Mouse (Mus musculus): ENCODE measurements at regions not wholly inside any gene's neighbourhood (a gene's known extent, or its start where the extent isn't known, plus 50 kb on each side); places are given as distances from the start of the nearest gene placed in this dataset.

- Histone ChIP-seq H3K9me3 (replicated peaks; ENCODE audit: control insufficient read depth, low read length) (no peaks in the 10 kb centered on the region), H3K4me3 (ENCODE audit: low read depth, low read length) (no peak overlapping the region), H3K9ac (replicated peaks; ENCODE audit: low read depth, low read length) (no peak overlapping the region), H3K36me3 (replicated peaks; ENCODE audit: control insufficient read depth, insufficient read depth, low read length) (no peaks in the 10 kb centered on the region), H3K27me3 (ENCODE audit: control insufficient read depth, insufficient read depth, low read length) (no peaks in the 10 kb centered on the region), H3K4me2 (ENCODE audit: low read depth, low read length) (no peak overlapping the region), H3K27ac (ENCODE audit: low read depth) (no peak overlapping the region), H3K4me1 (ENCODE audit: control insufficient read depth, insufficient read depth) (no peaks in the 10 kb centered on the region)
- WGBS = 82% methylated on average over 3 of the region's 3 CpGs
- ATAC-seq (ENCODE audit: insufficient read depth, low read depth) (no peak), DNase-seq (ENCODE audit: low spot score) (no peak)
- TF ChIP-seq CTCF (IDR thresholded peaks at IDR 0.05; ENCODE audit: low read depth) (no peak), EP300 (IDR thresholded peaks at IDR 0.05; ENCODE audit: low read depth) (no peak)
These were observed 193.0 kb downstream of the Etv1 start for GRCm38 (mm10) chr12:38972205-38972604.

DNA sequence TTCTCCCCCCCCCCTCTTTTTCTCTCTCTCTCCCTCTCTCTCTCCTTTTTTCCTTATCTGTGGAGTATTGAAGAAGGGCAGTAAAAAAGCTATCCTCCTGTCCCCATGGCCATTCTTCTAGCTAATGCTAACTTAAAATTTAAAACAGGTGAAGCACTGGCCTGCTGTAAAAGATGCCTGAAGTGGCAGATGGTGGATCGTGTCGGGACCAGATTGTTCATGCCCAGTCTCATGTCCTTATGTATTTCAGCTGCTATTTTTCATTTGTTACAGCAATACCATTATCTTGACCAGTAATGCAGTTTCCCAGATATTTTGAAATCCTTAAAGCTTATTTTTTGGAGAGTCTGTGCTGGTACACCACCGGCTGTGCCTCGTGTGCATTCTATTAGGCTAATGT is 196.3 kb downstream of the Etv1 start:
- no peak for DNase-seq (ENCODE audit: low spot score)
- no peak overlapping the region for H3K4me2 ChIP-seq (ENCODE audit: low read depth, low read length)
- TF ChIP-seq CTCF (IDR thresholded peaks at IDR 0.05; ENCODE audit: low read depth) (no peak), EP300 (IDR thresholded peaks at IDR 0.05; ENCODE audit: low read depth) (no peak)
- no peaks in the 10 kb centered on the region for H3K27me3 ChIP-seq (ENCODE audit: control insufficient read depth, insufficient read depth, low read length)
- H3K27ac ChIP-seq (ENCODE audit: low read depth) = no peak overlapping the region
- no peak for ATAC-seq (ENCODE audit: insufficient read depth, low read depth)
- H3K36me3 ChIP-seq (replicated peaks; ENCODE audit: control insufficient read depth, insufficient read depth, low read length) = no peaks in the 10 kb centered on the region
- no peak overlapping the region for H3K9ac ChIP-seq (replicated peaks; ENCODE audit: low read depth, low read length)
- no peaks in the 10 kb centered on the region for H3K4me1 ChIP-seq (ENCODE audit: control insufficient read depth, insufficient read depth)
- H3K4me3 ChIP-seq (ENCODE audit: low read depth, low read length) = no peak overlapping the region
- no peaks in the 10 kb centered on the region for H3K9me3 ChIP-seq (replicated peaks; ENCODE audit: control insufficient read depth, low read length)
- WGBS = 91% methylated on average over 4 of the region's 4 CpGs

GRCm38 (mm10) chr12:38982423-38982822 is 203.2 kb downstream of the Etv1 start:
- H3K36me3 ChIP-seq (replicated peaks; ENCODE audit: control insufficient read depth, insufficient read depth, low read length) = no peaks in the 10 kb centered on the region
- H3K4me2 ChIP-seq (ENCODE audit: low read depth, low read length) = no peak overlapping the region
- no peaks in the 10 kb centered on the region for H3K27me3 ChIP-seq (ENCODE audit: control insufficient read depth, insufficient read depth, low read length)
- no peaks in the 10 kb centered on the region for H3K4me1 ChIP-seq (ENCODE audit: control insufficient read depth, insufficient read depth)
- no peaks in the 10 kb centered on the region for H3K9me3 ChIP-seq (replicated peaks; ENCODE audit: control insufficient read depth, low read length)
- H3K9ac ChIP-seq (replicated peaks; ENCODE audit: low read depth, low read length) = no peak overlapping the region
- DNase-seq (ENCODE audit: low spot score) = no peak
- TF ChIP-seq CTCF (IDR thresholded peaks at IDR 0.05; ENCODE audit: low read depth) = no peak
- no peak for TF ChIP-seq EP300 (IDR thresholded peaks at IDR 0.05; ENCODE audit: low read depth)
- no peak overlapping the region for H3K4me3 ChIP-seq (ENCODE audit: low read depth, low read length)
- H3K27ac ChIP-seq (ENCODE audit: low read depth) = no peak overlapping the region
- no peak for ATAC-seq (ENCODE audit: insufficient read depth, low read depth)

GRCm38 (mm10) chr12:38985909-38986308 is 206.7 kb downstream of the Etv1 start:
- TF ChIP-seq EP300 (IDR thresholded peaks at IDR 0.05; ENCODE audit: low read depth) (no peak), CTCF (IDR thresholded peaks at IDR 0.05; ENCODE audit: low read depth) (no peak)
- DNase-seq (ENCODE audit: low spot score) (no peak), ATAC-seq (ENCODE audit: insufficient read depth, low read depth) (no peak)
- WGBS = 83% methylated on average over 2 of the region's 2 CpGs
- H3K36me3 ChIP-seq (replicated peaks; ENCODE audit: control insufficient read depth, insufficient read depth, low read length) = no peaks in the 10 kb centered on the region
- H3K27ac ChIP-seq (ENCODE audit: low read depth) = no peak overlapping the region
- no peaks in the 10 kb centered on the region for H3K27me3 ChIP-seq (ENCODE audit: control insufficient read depth, insufficient read depth, low read length)
- H3K4me2 ChIP-seq (ENCODE audit: low read depth, low read length) = no peak overlapping the region
- H3K9ac ChIP-seq (replicated peaks; ENCODE audit: low read depth, low read length) = no peak overlapping the region
- no peaks in the 10 kb centered on the region for H3K9me3 ChIP-seq (replicated peaks; ENCODE audit: control insufficient read depth, low read length)
- no peak overlapping the region for H3K4me3 ChIP-seq (ENCODE audit: low read depth, low read length)
- no peaks in the 10 kb centered on the region for H3K4me1 ChIP-seq (ENCODE audit: control insufficient read depth, insufficient read depth)

GRCm38 (mm10) chr12:38986346-38986745 is 207.2 kb downstream of the Etv1 start:
- no peak for TF ChIP-seq EP300 (IDR thresholded peaks at IDR 0.05; ENCODE audit: low read depth)
- TF ChIP-seq CTCF (IDR thresholded peaks at IDR 0.05; ENCODE audit: low read depth) = no peak

DNA sequence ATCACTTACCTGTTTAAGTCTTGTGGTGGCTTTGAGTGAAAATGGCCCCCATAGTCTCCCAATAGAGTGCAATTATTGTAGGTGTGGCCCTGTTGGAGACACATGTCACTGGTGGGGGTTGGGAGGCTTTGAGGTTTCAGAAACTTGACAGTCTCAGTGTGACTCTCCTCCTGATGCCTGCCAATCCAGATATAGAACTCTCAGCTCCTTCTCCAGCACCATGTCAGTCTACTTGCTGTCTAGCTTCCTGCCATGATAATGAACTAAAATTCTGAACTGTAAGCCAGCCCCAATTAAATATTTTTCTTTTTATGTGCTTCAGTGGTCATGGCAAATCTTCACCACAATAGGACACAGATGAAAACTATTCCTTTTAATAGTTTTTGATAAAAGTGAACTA is 208.1 kb downstream of the Etv1 start:
- Histone ChIP-seq H3K4me2 (ENCODE audit: low read depth, low read length) (no peak overlapping the region), H3K9me3 (replicated peaks; ENCODE audit: control insufficient read depth, low read length) (no peaks in the 10 kb centered on the region), H3K4me1 (ENCODE audit: control insufficient read depth, insufficient read depth) (no peaks in the 10 kb centered on the region), H3K36me3 (replicated peaks; ENCODE audit: control insufficient read depth, insufficient read depth, low read length) (no peaks in the 10 kb centered on the region), H3K4me3 (ENCODE audit: low read depth, low read length) (no peak overlapping the region), H3K27me3 (ENCODE audit: control insufficient read depth, insufficient read depth, low read length) (no peaks in the 10 kb centered on the region), H3K27ac (ENCODE audit: low read depth) (no peak overlapping the region), H3K9ac (replicated peaks; ENCODE audit: low read depth, low read length) (no peak overlapping the region)
- TF ChIP-seq EP300 (IDR thresholded peaks at IDR 0.05; ENCODE audit: low read depth) (no peak), CTCF (IDR thresholded peaks at IDR 0.05; ENCODE audit: low read depth) (no peak)
- no peak for ATAC-seq (ENCODE audit: insufficient read depth, low read depth)
- no peak for DNase-seq (ENCODE audit: low spot score)

More at GRCm38 (mm10) chr12:38986346-38986745, 207.2 kb downstream of the Etv1 start:
- H3K9me3 ChIP-seq (replicated peaks; ENCODE audit: control insufficient read depth, low read length) = no peaks in the 10 kb centered on the region
- H3K4me2 ChIP-seq (ENCODE audit: low read depth, low read length) = no peak overlapping the region
- no peaks in the 10 kb centered on the region for H3K4me1 ChIP-seq (ENCODE audit: control insufficient read depth, insufficient read depth)
- WGBS = 78% methylated on average over 3 of the region's 3 CpGs
- H3K27ac ChIP-seq (ENCODE audit: low read depth) = no peak overlapping the region
- H3K9ac ChIP-seq (replicated peaks; ENCODE audit: low read depth, low read length) = no peak overlapping the region
- no peak overlapping the region for H3K4me3 ChIP-seq (ENCODE audit: low read depth, low read length)
- H3K27me3 ChIP-seq (ENCODE audit: control insufficient read depth, insufficient read depth, low read length) = no peaks in the 10 kb centered on the region
- H3K36me3 ChIP-seq (replicated peaks; ENCODE audit: control insufficient read depth, insufficient read depth, low read length) = no peaks in the 10 kb centered on the region
- ATAC-seq (ENCODE audit: insufficient read depth, low read depth) (no peak), DNase-seq (ENCODE audit: low spot score) (no peak)

All from heart, postnatal 0 days (tissue).